Mouse (Mus musculus): ENCODE data around the gene Rad50. TPM values are rescaled to one million over a fixed set of nuclear protein-coding genes. Genes with fewer than 3 reads are reported as not detected.

Rad50 gene
- total RNA-seq, 2 experiments from 2014 or later, result 13.2 to 13.9 TPM

- DNase-seq (ENCODE audit: low spot score in 2 of 2), result no peak
These were observed 7.8 kb downstream of the Rad50 start for GRCm38 (mm10) chr11:53699351-53699750.

- no peak for DNase-seq (ENCODE audit: low spot score in 2 of 2)
These were observed 8.6 kb downstream of the Rad50 start for GRCm38 (mm10) chr11:53698521-53698920.

- no peak for DNase-seq (ENCODE audit: low spot score in 2 of 2)
These were observed 15.1 kb downstream of the Rad50 start for GRCm38 (mm10) chr11:53691979-53692378.

GRCm38 (mm10) chr11:53682994-53683530 lies 24.1 kb downstream of the Rad50 start:
- DNase-seq (ENCODE audit: low spot score in 2 of 2), result no peak

- no peak for DNase-seq (ENCODE audit: low spot score in 2 of 2)
These were observed 24.9 kb downstream of the Rad50 start for GRCm38 (mm10) chr11:53682170-53682569.

GRCm38 (mm10) chr11:53681686-53682085 lies 25.4 kb downstream of the Rad50 start:
- DNase-seq (ENCODE audit: low spot score in 2 of 2), result no peak

GRCm38 (mm10) chr11:53680141-53680540 lies 27.0 kb downstream of the Rad50 start:
- no peak for DNase-seq (ENCODE audit: low spot score in 2 of 2)

GRCm38 (mm10) chr11:53671414-53671813 lies 35.7 kb downstream of the Rad50 start:
- no peak for DNase-seq (ENCODE audit: low spot score in 2 of 2)

- DNase-seq (ENCODE audit: low spot score in 2 of 2), result peak in 1 of 2 experiments; percentile 54
These were observed 43.0 kb downstream of the Rad50 start for GRCm38 (mm10) chr11:53664091-53664490.

GRCm38 (mm10) chr11:53662794-53663674 lies 44.1 kb downstream of the Rad50 start:
- DNase-seq (ENCODE audit: low spot score in 2 of 2), result peak in 1 of 2 experiments; percentile 32

- DNase-seq (ENCODE audit: low spot score in 2 of 2), result no peak
These were observed 49.3 kb downstream of the Rad50 start for GRCm38 (mm10) chr11:53657828-53658227.

- DNase-seq (ENCODE audit: low spot score in 2 of 2), result no peak
These were observed 49.7 kb downstream of the Rad50 start for GRCm38 (mm10) chr11:53657381-53657780.

GRCm38 (mm10) chr11:53656558-53657202 lies 50.4 kb downstream of the Rad50 start:
- no peak for DNase-seq (ENCODE audit: low spot score in 2 of 2)

- DNase-seq (ENCODE audit: low spot score in 2 of 2), result no peak
These were observed 52.1 kb downstream of the Rad50 start for GRCm38 (mm10) chr11:53655043-53655442.

- DNase-seq (ENCODE audit: low spot score in 2 of 2), result no peak
These were observed 54.7 kb downstream of the Rad50 start for GRCm38 (mm10) chr11:53652427-53652826.

- no peak for DNase-seq (ENCODE audit: low spot score in 2 of 2)
These were observed 55.7 kb downstream of the Rad50 start for GRCm38 (mm10) chr11:53651441-53651840.

GRCm38 (mm10) chr11:53644017-53644416 lies 63.1 kb downstream of the Rad50 start:
- no peak for DNase-seq (ENCODE audit: low spot score in 2 of 2)

GRCm38 (mm10) chr11:53642744-53643279 lies 64.3 kb downstream of the Rad50 start:
- no peak for DNase-seq (ENCODE audit: low spot score in 2 of 2)

- no peak for DNase-seq (ENCODE audit: low spot score in 2 of 2)
These were observed 69.3 kb downstream of the Rad50 start for GRCm38 (mm10) chr11:53637803-53638260.

- DNase-seq (ENCODE audit: low spot score in 2 of 2), result no peak
These were observed 69.9 kb downstream of the Rad50 start for GRCm38 (mm10) chr11:53637046-53637802.

GRCm38 (mm10) chr11:53636183-53636646 lies 70.9 kb downstream of the Rad50 start:
- peak; percentile 4 to 31 for DNase-seq (ENCODE audit: low spot score in 2 of 2)

All from layer of hippocampus, adult 18-20 months (tissue).